Mouse (Mus musculus) embryo, embryonic 11.5 days (tissue): ENCODE data around the gene 4933406M09Rik.

Source experiments
- DNase-seq: peaks from one replicate; pipeline ENCODE4 v3.0.0-alpha.2; 2012; ENCODE audit warnings: low read depth, low spot score

Gene 4933406M09Rik

DNA sequence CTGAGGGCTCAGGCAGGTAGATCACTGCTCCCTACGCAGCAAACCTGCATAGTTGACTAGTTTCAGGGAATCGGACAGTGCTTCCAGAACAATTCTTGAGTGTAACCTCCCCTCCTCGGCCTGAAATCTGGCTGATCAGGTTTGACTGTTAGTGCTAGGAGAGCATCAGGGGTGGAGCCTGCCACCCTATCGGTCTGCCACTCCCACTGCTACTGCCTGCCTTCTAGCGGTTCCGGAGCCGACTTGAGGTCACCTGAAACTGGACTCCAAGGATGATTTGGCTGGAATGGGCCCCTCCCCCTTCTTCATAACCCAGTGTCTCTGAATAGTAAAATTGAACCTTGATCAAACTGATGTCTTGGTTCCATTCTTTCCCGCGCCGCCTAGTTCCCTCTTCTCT is 47.3 kb downstream of the 4933406M09Rik start:
- DNase-seq: no peak

- no peak for DNase-seq
Observed at GRCm38 (mm10) chr1:134433473-134433872, 47.7 kb downstream of the 4933406M09Rik start.

DNA sequence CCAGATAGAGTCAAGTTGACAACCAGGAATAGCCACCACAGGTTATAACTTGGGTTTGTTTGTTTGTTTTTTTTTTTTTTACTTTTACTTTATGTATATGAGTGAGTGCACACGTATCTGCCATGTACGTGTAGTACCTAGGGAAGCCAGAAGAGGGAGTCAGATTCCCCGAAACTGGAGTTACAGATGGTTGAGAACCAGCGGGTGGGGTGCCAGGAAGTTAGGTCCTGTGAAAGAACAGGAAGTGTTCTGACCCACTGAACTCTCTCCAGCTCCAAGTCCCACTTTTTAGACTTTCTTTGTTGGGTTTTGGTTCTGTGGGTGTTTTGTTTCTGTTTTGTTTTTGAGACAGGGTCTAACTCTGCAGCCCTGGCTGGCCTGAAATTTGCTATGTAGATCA is 49.7 kb downstream of the 4933406M09Rik start:
- DNase-seq: no peak

DNA sequence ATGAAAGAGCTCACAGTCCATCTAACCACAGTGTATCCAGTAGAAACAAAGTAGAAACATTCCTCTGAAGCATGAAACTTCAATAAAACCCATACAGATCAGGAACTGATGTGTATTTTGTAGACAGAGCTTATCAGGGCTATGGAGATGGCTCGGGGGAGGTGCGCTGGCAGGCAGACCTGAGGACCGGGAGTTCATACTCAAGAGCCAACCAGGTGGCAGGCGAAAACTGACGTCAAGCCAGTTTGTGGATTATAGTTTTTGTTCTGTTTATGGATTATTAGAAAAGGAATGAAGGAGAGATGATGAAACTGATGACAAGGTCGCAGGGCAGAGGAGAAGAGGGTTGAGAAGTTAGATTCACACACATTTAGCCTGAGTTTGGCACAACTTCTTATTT is 54.7 kb downstream of the 4933406M09Rik start:
- no peak for DNase-seq
